Mouse (Mus musculus) embryonic facial prominence, embryonic 12.5 days (tissue): ENCODE data around the gene Tead3. TPM values are rescaled to one million over a fixed set of nuclear protein-coding genes. Genes with fewer than 3 reads are reported as not detected.

ENCODE experiments used
- ATAC-seq: fragments of 200-750 bp; cut with Nextera tagmentation; 2 replicates; pipeline ENCODE4 v1.8.0; 2017; ENCODE audit not compliant: insufficient number of reproducible peaks, insufficient read depth, low FRiP score, low TSS enrichment
- H3K27ac ChIP-seq: fragments of 300-500 bp; sonication (generic); 2 replicates; pipeline ENCODE4 v1.5.1; 2016; ENCODE audit warnings: mild to moderate bottlenecking
- H3K27me3 ChIP-seq: fragments of 300-500 bp; sonication (generic); 2 replicates; pipeline ENCODE4 v1.6.1; 2016; ENCODE audit warnings: mild to moderate bottlenecking, moderate library complexity
- H3K36me3 ChIP-seq: fragments of 300-500 bp; sonication (generic); 2 replicates; pipeline ENCODE4 v1.6.1; 2016; ENCODE audit warnings: mild to moderate bottlenecking
- H3K4me1 ChIP-seq: fragments of 300-500 bp; sonication (generic); 2 replicates; pipeline ENCODE4 v1.6.1; 2016
- H3K4me2 ChIP-seq: fragments of 300-500 bp; sonication (generic); replicated peaks from 2 replicates; pipeline ENCODE4 v1.6.1; 2016; ENCODE audit warnings: mild to moderate bottlenecking, moderate library complexity
- H3K4me3 ChIP-seq: fragments of 300-500 bp; sonication (generic); 2 replicates; pipeline ENCODE4 v1.5.1; 2016; ENCODE audit warnings: mild to moderate bottlenecking
- H3K9ac ChIP-seq: fragments of 300-500 bp; sonication (generic); 2 replicates; pipeline ENCODE4 v1.6.1; 2016; ENCODE audit warnings: mild to moderate bottlenecking, moderate library complexity
- H3K9me3 ChIP-seq: fragments of 300-500 bp; sonication (generic); 2 replicates; pipeline ENCODE4 v1.6.1; 2016; ENCODE audit warnings: mild to moderate bottlenecking, moderate library complexity
- WGBS: fragments of 180-500 bp; shearing (Covaris S2); methylation state at CpG from one replicate; pipeline ENCODE4 v1.1.7; 2016; 5-methylcytosine and 5-hydroxymethylcytosine counted together
- polyA plus RNA-seq: library from polyadenylated mRNA; unstranded; fragments of >200 nt; fragmentation: Nextera tagmentation; extraction: Ambion mirVana; gene quantifications from 2 replicates; pipeline ENCODE4 v1.2.1, GENCODE M21; 2016

The Tead3 gene
- polyA plus RNA-seq, result 14.1 and 17.9 TPM in 2 replicates

DNA sequence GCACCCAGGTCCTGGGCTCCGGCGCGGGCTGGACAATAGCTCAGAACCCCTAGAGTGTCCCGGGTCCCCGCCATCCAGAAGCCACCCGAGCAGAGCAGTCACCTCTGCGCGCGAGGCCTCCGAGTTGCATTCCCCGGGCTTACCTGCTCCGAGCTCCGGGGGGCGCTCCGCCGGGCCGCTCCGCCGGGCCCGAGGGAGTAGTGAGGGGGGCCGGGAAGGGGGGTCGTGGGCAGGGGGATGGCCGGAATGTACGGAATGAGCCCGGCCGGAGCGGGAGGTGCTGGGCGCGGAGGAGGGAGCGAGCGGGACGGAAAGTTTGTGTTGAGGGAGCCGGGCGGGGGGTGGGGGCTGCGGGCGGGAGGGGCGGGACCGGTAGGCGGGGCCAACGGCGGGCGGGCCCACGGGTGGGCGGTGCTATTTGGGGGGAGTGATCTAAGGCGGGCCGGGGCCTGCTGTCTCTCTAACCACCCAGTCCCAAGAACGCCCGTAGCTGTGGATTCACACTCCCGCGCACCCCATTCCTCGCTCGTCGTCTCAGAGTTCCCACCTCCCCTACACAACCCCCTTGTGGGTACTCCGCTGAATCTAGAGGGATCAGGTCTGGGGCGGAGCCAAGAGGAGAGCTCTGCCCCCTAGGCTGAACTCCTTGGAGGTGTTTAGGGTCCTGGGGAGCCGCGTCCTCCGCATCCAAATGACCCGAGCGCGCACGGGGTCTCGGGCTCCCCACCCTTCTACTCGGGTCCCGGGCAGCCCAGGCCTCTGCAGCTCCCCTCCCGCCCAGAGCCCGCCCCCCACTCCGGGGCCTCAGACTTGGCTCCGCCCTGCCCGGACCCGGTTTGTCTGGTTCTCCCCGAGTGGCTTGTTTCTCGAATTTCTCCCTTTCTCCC is at the start of gene Tead3:
Gene Tead3, minus strand, starts transcription at position 352 of the 887 bp plus-strand sequence.
- Histone ChIP-seq H3K9me3 (no peaks in the 10 kb centered on the region), H3K27me3 (no peaks in the 10 kb centered on the region), H3K4me2 (peak within 1 kb of the TSS; percentile 87), H3K27ac (peak within 1 kb of the TSS; percentile 100), H3K4me1 (peaks cover 45% of the 10 kb centered on the region), H3K4me3 (peak within 1 kb of the TSS; percentile 93), H3K9ac (peak within 1 kb of the TSS; percentile 95), H3K36me3 (no peaks in the 10 kb centered on the region)
- under 1% methylated on average over 59 of the region's 73 CpGs for WGBS
- ATAC-seq, result peak; percentile 79

DNA sequence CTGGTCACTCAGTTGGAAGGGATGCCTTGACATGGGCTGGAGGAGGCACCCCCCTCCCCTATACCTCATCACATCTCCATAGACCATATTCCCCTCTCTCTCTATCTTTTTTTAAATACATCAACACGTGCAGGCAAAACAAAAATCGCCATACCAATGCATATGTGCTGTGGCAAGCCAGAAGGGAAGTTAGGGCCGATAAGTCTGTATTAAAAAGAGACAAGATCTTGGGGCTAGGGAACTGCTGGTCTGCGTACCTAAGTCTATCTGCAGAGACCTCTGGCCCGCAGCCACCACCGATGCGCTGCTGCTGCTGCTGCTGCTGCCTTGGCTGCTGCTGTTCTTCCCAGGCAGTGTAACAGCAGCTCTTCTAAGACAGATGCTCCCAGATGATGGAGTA is 44.4 kb upstream of the Tead3 start:
- 84% methylated on average over 7 of the region's 7 CpGs for WGBS

DNA sequence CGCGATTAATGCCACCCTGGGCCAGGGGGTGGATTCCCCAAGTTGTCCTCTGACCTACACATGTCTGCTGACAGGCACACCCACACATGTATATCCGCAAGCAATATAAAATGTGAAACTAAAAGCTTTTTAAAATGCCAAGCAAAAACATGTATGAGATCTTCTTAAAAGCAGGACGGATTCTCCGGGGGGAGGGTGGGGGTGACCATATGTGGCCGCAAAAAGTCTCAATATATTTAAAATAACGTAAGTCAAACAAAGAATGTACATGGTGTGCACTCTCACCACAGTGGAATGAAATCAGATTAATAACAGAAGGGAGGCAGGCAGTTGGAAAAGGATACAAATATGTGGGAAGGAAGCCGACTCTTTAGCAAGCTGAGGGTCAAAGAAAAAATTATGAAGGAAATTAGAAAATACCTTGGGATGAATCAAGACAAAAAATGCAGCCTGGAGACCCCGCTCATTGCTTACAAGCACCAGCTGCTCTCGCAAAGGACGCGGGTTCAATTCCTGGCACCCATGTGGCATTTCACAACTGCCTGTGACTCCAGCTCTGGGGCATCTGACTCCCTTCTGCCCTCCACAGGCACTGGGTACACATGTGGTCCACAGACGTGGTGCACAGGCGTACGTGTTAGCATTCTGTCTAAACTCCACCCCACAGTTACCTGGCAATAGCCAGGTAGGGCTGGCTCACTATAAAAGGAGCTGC is 43.6 kb upstream of the Tead3 start:
- Histone ChIP-seq H3K4me1 (peaks cover 31% of the 10 kb centered on the region), H3K4me3 (no peak overlapping the region), H3K9me3 (no peaks in the 10 kb centered on the region), H3K9ac (no peak overlapping the region), H3K27ac (peak overlapping the region; percentile 72), H3K27me3 (no peaks in the 10 kb centered on the region), H3K36me3 (peaks cover 6% of the 10 kb centered on the region; the same call in 1 of the 2 replicates), H3K4me2 (0 out of 2 replicates have a peak overlapping the region, but pooled peaks have one; percentile 7)
- ATAC-seq, result no peak; the same call in 1 of the 2 replicates
- WGBS, result 59% methylated on average over 15 of the region's 15 CpGs

More for the DNA sequence above, 44.4 kb upstream of the Tead3 start:
- Histone ChIP-seq H3K4me1 (peaks cover 31% of the 10 kb centered on the region), H3K27ac (peak overlapping the region; percentile 72; the same call in 1 of the 2 replicates), H3K9me3 (no peaks in the 10 kb centered on the region), H3K4me2 (no peak overlapping the region), H3K4me3 (no peak overlapping the region), H3K36me3 (peaks cover 6% of the 10 kb centered on the region; the same call in 1 of the 2 replicates), H3K27me3 (no peaks in the 10 kb centered on the region), H3K9ac (no peak overlapping the region)
- no peak for ATAC-seq

DNA sequence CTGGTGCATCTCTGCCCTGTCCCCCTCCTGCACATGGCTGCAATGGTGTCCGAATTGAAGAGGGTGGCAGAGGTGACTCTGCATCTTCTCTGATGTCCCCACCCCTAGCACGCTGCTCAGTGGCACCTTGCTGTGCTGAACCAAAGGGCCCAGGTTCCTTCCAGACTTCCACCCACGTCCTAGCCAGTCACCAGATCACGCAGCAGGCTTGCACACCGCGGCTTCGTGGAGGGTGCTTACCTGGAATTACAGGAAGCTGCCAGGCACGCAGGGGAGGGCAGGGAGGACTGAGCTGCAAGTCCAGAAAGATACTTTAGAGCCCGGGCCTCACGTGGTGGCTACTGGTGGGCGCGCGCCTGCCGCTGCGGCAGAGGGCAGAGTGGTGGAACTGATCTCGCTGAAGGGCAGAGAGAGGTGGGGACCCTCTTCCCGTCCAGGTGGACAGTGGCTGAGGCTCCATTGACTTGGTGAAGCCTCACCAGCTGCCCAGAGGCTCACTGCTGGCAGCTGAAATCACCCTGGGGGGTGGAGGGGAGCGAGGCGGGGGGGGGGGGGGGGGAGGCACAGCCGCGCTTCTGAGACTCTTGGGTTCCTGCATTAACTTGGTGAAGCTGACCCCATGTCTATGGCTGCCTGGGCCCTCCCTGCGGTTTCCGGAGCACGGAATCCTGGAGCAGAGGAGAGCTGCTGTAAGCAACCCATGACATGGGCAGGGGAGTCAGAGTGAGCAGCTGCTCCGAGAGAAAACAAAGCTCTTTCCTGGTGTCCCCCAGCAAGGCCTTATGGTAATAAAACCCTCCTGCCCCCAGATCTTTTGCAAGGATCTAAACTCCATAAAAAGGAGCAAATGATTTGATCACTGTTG is 41.2 kb upstream of the Tead3 start:
- Histone ChIP-seq H3K27me3 (peaks cover 13% of the 10 kb centered on the region; the same call in 1 of the 2 replicates), H3K4me2 (peak overlapping the region; percentile 30), H3K4me3 (no peak overlapping the region), H3K9me3 (no peaks in the 10 kb centered on the region), H3K27ac (no peak overlapping the region), H3K36me3 (no peaks in the 10 kb centered on the region), H3K4me1 (peaks cover 31% of the 10 kb centered on the region), H3K9ac (0 out of 2 replicates have a peak overlapping the region, but pooled peaks have one; percentile 1)
- no peak for ATAC-seq
- WGBS, result 6% methylated on average over 21 of the region's 25 CpGs

DNA sequence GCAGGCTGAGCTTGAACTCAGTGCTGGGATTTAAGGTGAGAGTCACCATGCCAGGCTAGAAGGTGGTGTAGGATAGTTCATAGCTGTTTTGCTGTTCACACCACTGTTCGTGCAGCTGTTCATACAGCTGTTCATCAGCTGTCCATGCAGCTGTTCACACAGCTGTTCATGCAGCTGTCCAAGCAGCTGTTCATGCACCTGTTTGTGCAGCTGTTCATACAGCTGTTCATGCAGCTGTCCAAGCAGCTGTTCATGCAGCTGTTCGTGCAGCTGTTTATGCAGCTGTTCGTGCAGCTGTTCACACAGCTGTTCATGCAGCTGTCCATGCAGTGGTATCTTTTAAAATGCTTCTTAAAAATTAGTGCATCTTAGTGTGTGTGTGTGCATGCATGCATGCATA is 37.9 kb upstream of the Tead3 start:
- H3K36me3 ChIP-seq, result no peaks in the 10 kb centered on the region
- no peak overlapping the region for H3K27ac ChIP-seq
- peaks cover 18% of the 10 kb centered on the region for H3K27me3 ChIP-seq
- H3K9me3 ChIP-seq, result no peaks in the 10 kb centered on the region
- no peak overlapping the region for H3K4me3 ChIP-seq
- no peak overlapping the region for H3K4me2 ChIP-seq
- H3K9ac ChIP-seq, result no peak overlapping the region
- 86% methylated on average over 3 of the region's 3 CpGs for WGBS
- peaks cover 21% of the 10 kb centered on the region for H3K4me1 ChIP-seq
- no peak for ATAC-seq

DNA sequence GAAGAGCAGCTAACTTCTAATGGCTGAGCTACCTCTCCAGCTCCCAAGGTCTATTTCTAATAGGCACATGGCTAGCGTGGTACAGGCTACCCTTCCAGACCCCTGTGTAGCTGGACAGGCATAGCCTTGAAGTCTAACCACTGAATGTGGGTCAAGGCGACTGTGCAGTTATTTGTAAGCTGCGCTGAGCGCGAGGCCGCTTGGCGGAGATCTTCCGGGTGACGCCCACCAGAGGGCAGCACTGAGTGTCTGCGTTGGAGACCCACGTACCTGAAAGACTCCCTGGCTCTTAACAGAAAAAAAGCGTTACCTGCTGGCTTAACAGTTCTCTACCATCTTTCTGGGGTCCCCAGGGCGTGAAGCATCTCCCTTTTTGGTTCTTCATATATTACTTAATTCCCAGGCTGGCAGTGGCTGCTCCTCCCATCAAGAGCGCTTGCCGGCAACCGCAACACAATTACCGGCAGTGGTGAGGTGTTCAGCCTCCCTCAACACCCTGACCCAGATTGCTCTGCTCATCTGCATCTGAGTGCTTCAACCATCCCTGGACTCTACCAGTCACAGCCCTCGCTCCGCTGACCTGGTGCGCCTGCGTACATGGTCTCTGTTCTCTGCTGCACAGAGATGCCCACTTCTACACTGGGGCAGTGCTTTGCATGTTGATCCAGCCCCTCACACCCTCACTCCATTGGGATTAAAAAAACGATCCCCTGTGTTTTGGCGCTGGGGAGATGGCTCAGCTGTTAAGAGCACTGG is 35.7 kb upstream of the Tead3 start:
- H3K9me3 ChIP-seq, result no peaks in the 10 kb centered on the region
- ATAC-seq, result no peak
- H3K4me2 ChIP-seq, result peak overlapping the region; percentile 38
- no peaks in the 10 kb centered on the region for H3K36me3 ChIP-seq
- 6% methylated on average over 23 of the region's 23 CpGs for WGBS
- no peak overlapping the region for H3K27ac ChIP-seq
- no peak overlapping the region for H3K9ac ChIP-seq
- H3K4me3 ChIP-seq, result no peak overlapping the region
- H3K27me3 ChIP-seq, result peaks cover 18% of the 10 kb centered on the region
- H3K4me1 ChIP-seq, result peaks cover 5% of the 10 kb centered on the region; the same call in 1 of the 2 replicates

DNA sequence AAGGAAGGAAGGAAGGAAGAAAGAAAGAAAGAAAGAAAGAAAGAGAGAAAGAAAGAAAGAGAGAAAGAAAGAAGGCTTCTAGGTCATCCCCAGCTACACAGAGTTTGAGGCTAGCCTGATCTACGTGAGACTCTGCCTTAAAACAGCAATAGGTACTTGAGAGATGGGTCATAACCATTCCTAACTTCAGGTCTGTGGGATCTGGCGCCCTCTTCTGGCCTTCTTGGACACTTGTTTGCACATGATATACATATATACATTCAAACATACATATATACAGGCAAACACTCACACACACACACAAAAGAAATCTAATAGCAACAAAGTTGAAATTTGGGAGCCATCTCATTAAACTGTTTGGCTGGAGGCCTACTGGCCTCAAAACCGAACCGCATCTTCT is 33.7 kb upstream of the Tead3 start:
- Histone ChIP-seq H3K4me3 (no peak overlapping the region), H3K9me3 (no peaks in the 10 kb centered on the region), H3K36me3 (no peaks in the 10 kb centered on the region), H3K27ac (no peak overlapping the region), H3K27me3 (peaks cover 18% of the 10 kb centered on the region), H3K9ac (no peak overlapping the region), H3K4me1 (peaks cover 11% of the 10 kb centered on the region; the same call in 1 of the 2 replicates), H3K4me2 (no peak overlapping the region)
- 63% methylated on average over 4 of the region's 4 CpGs for WGBS
- no peak for ATAC-seq

DNA sequence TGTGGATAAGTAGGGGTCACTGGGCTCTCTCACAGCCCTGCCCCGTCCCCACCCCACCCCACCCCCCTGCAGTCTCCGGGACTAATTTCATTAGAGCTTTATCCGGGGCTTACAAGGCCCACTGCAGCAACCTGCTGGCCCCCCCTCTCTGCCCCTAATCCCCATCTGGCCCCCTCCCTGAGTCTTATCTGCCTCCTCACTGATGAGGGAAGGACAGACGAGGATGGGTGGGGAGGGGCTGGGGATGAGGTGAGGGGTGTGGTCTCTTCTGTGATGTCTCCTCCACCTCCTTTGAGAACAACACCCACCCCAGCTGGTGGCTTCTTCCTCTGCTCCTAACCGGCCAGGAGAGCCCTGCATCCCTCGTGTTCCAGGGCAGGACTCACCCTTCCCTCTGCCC is 29.6 kb upstream of the Tead3 start:
- 0 out of 2 replicates have a peak, but pooled peaks cover 6% of the 10 kb centered on the region for H3K4me1 ChIP-seq
- no peak overlapping the region for H3K4me3 ChIP-seq
- WGBS, result 4% methylated on average over 6 of the region's 6 CpGs
- no peak overlapping the region for H3K27ac ChIP-seq
- H3K9ac ChIP-seq, result no peak overlapping the region
- H3K4me2 ChIP-seq, result no peak overlapping the region
- ATAC-seq, result no peak
- H3K9me3 ChIP-seq, result no peaks in the 10 kb centered on the region
- peaks cover 7% of the 10 kb centered on the region for H3K27me3 ChIP-seq
- no peaks in the 10 kb centered on the region for H3K36me3 ChIP-seq

DNA sequence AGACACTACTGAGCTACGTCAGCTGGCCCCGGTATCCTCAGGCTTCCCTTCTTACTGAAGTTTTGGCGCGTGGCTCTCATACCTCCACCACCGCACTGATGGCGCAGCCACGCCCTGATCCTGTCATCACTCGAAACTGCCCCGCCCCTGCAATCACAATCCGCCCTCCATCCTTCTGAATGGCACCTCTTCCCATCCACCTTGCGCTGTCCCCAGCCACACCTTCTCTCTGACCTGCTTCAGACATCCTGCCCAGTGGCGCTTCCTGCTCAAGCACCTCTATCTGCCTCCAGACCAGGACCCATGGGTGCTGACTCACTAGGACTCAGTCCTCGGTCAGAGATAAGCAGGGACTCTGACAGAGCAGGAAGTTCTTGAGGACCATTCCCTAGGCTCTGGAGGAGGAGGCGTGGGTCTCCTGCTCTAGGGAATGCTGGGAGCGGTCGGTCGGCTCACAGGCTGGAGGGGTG is 25.0 kb upstream of the Tead3 start:
- no peak overlapping the region for H3K4me2 ChIP-seq
- H3K27me3 ChIP-seq, result peaks cover 24% of the 10 kb centered on the region

DNA sequence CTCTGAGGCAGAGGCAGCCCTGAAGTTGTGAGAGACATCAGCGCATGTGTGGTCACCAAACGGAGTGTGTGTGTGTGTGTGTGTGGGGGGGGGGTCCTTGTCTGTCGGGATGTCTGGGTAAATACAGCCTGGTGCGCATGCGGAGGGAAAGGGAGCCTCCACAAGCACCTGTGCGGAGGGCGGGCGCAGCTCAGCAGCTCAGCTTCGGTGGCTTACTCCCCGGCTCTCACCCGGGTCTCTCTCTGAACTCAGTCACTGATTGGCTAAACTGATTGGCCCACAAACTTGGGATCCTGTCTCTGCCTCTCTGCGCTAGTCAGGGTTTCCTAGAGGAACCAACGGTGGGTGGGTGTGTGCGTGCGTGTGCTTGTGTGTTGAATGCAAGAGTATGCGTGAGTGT is 23.9 kb upstream of the Tead3 start:
- H3K27me3 ChIP-seq, result peaks cover 24% of the 10 kb centered on the region
- 22% methylated on average over 16 of the region's 16 CpGs for WGBS
- H3K4me2 ChIP-seq, result 0 out of 2 replicates have a peak overlapping the region, but pooled peaks have one; percentile 13
- H3K4me1 ChIP-seq, result peaks cover 4% of the 10 kb centered on the region; the same call in 1 of the 2 replicates
- no peak overlapping the region for H3K27ac ChIP-seq
- H3K4me3 ChIP-seq, result no peak overlapping the region
- ATAC-seq, result no peak
- no peaks in the 10 kb centered on the region for H3K9me3 ChIP-seq
- H3K9ac ChIP-seq, result 0 out of 2 replicates have a peak overlapping the region, but pooled peaks have one; percentile 15
- H3K36me3 ChIP-seq, result no peaks in the 10 kb centered on the region

More for the DNA sequence above, 25.0 kb upstream of the Tead3 start:
- Histone ChIP-seq H3K4me1 (peaks cover 10% of the 10 kb centered on the region; the same call in 1 of the 2 replicates), H3K36me3 (no peaks in the 10 kb centered on the region), H3K4me3 (no peak overlapping the region), H3K9me3 (no peaks in the 10 kb centered on the region), H3K9ac (no peak overlapping the region), H3K27ac (no peak overlapping the region)
- ATAC-seq, result peak; percentile 22; the same call in 1 of the 2 replicates
- 17% methylated on average over 17 of the region's 17 CpGs for WGBS
